ENCODE assay signal across 8 mouse cellular contexts in the genomic region with DNA sequence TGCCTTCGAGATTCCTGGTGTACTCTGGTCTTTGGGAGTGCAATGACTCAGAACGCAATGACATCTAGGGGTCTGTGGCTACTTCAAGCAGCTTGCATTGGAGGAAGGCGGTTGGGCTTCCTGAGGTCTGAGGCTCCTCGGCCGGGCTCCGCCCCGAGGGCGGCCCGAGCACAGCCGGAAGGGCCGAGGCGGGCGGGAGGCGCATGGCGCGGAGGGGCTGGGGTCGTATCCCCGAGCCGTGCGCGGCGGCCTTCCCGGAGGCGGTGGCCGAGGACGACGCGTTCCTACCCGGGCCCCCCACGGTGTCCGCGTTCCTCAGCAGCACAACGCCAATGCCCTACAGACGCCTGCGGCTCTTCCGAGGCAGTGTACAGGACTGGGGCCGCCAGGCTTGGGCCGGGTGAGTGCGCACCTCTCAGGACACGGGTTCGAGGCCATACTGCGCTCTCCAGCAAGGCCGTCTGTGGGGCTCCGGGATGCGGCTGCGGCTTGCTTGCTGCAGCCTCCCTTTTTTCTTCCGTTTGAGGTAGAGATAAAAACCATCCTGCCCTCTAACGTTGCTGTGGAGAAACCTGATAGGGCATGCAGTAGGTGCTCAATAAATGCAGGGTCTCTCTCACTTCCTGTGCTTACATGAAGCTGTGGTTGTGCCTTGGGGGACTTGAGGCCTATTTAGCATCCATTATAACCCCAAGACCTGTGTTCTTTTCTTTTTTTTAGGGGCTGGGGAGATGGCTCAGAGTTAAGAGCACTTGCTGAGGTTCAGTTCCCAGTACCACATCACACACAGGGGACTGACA. TPM values are rescaled to one million over a fixed set of nuclear protein-coding genes. Genes with fewer than 3 reads are reported as not detected.
DNase-seq lines count a peak whose midpoint lies in the region; TF ChIP-seq lines count a peak whose summit lies in the region.

No protein-coding gene starts in this region.

- 5% methylated on average over 48 of the region's 48 CpGs for WGBS in spleen, adult 2 months
- WGBS in embryonic facial prominence, embryonic 10.5 days = 7% methylated on average over 48 of the region's 48 CpGs

- H3K27ac ChIP-seq in spleen, adult 2 months (ENCODE audit: insufficient read depth, low read length) = no peak overlapping the region
- peak overlapping the region; percentile 44; the same call in 1 of the 2 replicates for H3K27ac ChIP-seq in embryonic facial prominence, embryonic 10.5 days (replicated peaks)

- H3K36me3 ChIP-seq in spleen, adult 2 months (ENCODE audit: control insufficient read depth, insufficient read depth, low read length) = no peaks in the 10 kb centered on the region
- H3K36me3 ChIP-seq in embryonic facial prominence, embryonic 10.5 days (replicated peaks) = no peaks in the 10 kb centered on the region

- no peak for TF ChIP-seq POLR2A in spleen, adult 2 months (IDR thresholded peaks at IDR 0.05; ENCODE audit: low read depth, low read length)

- intact Hi-C loops in heart, postnatal 25 days (cut with DNase I) = no loop called here

- H3K27me3 ChIP-seq in spleen, adult 2 months (ENCODE audit: control insufficient read depth, insufficient read depth, low read length) = no peaks in the 10 kb centered on the region
- H3K27me3 ChIP-seq in embryonic facial prominence, embryonic 10.5 days (replicated peaks; ENCODE audit: low read depth, poor library complexity, severe bottlenecking) = peaks cover 49% of the 10 kb centered on the region

- peak overlapping the region; percentile 55 for H3K4me3 ChIP-seq in spleen, adult 2 months (ENCODE audit: extremely low read depth, insufficient read depth, insufficient read length)
- peak overlapping the region; percentile 50 for H3K4me3 ChIP-seq in embryonic facial prominence, embryonic 10.5 days

- no peak for DNase-seq in spleen, adult 2 months (ENCODE audit: low read depth in 1 of 2, low spot score in 2 of 2)
- no peak for DNase-seq in spleen, postnatal 36 days (ENCODE audit: low spot score in 2 of 2)
- peak; percentile 66 for DNase-seq in embryonic facial prominence, embryonic 10.5 days (ENCODE audit: low spot score)
- DNase-seq in heart, postnatal 25 days (ENCODE audit: low spot score) = peak; percentile 34
- DNase-seq in liver = peak; percentile 43
- peak; percentile 55 for DNase-seq in naive thymus-derived CD4-positive, alpha-beta T cell, adult 2 months (ENCODE audit: low read depth)
- no peak for DNase-seq in layer of hippocampus, postnatal 14 days (ENCODE audit: low spot score in 2 of 2)
- DNase-seq in thymus, postnatal 10 days (ENCODE audit: low spot score in 2 of 2) = no peak

- TF ChIP-seq CTCF in spleen, adult 2 months (IDR thresholded peaks at IDR 0.05; ENCODE audit: extremely low read depth, insufficient read depth, insufficient read length, insufficient replicate concordance) = no peak

- peaks cover 14% of the 10 kb centered on the region for H3K4me1 ChIP-seq in spleen, adult 2 months (ENCODE audit: control insufficient read depth, insufficient read depth, insufficient read length)
- peaks cover 37% of the 10 kb centered on the region for H3K4me1 ChIP-seq in embryonic facial prominence, embryonic 10.5 days

- H3K9me3 ChIP-seq in embryonic facial prominence, embryonic 10.5 days = no peaks in the 10 kb centered on the region

RNA-seq across cellular contexts. Expression of gene Pde4a, which starts 16.1 kb away (rescaled TPM):
- 12.4 and 13.1 TPM in 2 replicates for polyA plus RNA-seq in spleen, adult 2 months (2012; rRNA removed)
- polyA plus RNA-seq in embryonic facial prominence, embryonic 10.5 days (2016; fragmentation: Nextera tagmentation; extraction: Ambion mirVana) = 4.9 and 5.3 TPM in 2 replicates
- total RNA-seq in heart, postnatal 25 days (2021) = 10 to 100 TPM; 47.1 to 51.6 TPM
- total RNA-seq in layer of hippocampus, postnatal 14 days (2021) = 10 to 100 TPM; 63.8 to 69.9 TPM

RNA-seq across cellular contexts. Expression of gene Cdc37, which starts 31.8 kb away (rescaled TPM):
- polyA plus RNA-seq in spleen, adult 2 months (2012; rRNA removed) = 39.5 and 44.7 TPM in 2 replicates
- 418 and 430 TPM in 2 replicates for polyA plus RNA-seq in embryonic facial prominence, embryonic 10.5 days (2016; fragmentation: Nextera tagmentation; extraction: Ambion mirVana)
- total RNA-seq in heart, postnatal 25 days (2021) = 100 to 1,000 TPM; 158 to 160 TPM
- total RNA-seq in layer of hippocampus, postnatal 14 days (2021) = 100 to 1,000 TPM; 129 to 136 TPM

RNA-seq across cellular contexts. Expression of gene Tyk2, which starts 50.6 kb away (rescaled TPM):
- 46.1 and 52.2 TPM in 2 replicates for polyA plus RNA-seq in spleen, adult 2 months (2012; rRNA removed)
- 14.8 and 16.1 TPM in 2 replicates for polyA plus RNA-seq in embryonic facial prominence, embryonic 10.5 days (2016; fragmentation: Nextera tagmentation; extraction: Ambion mirVana)
- 1 to 10 TPM; 8.5 to 8.6 TPM for total RNA-seq in heart, postnatal 25 days (2021)
- total RNA-seq in layer of hippocampus, postnatal 14 days (2021) = 10 to 100 TPM; 14.2 to 14.3 TPM

RNA-seq across cellular contexts. Expression of gene Keap1, which starts 57.5 kb away (rescaled TPM):
- 55.4 and 78.4 TPM in 2 replicates for polyA plus RNA-seq in spleen, adult 2 months (2012; rRNA removed)
- polyA plus RNA-seq in embryonic facial prominence, embryonic 10.5 days (2016; fragmentation: Nextera tagmentation; extraction: Ambion mirVana) = 47.8 and 49.6 TPM in 2 replicates
- total RNA-seq in heart, postnatal 25 days (2021) = 10 to 100 TPM; 35.9 to 42.2 TPM
- 10 to 100 TPM; 52.5 to 55.7 TPM for total RNA-seq in layer of hippocampus, postnatal 14 days (2021)

Comparison
In these comparisons a context has a peak if more than half of its experiments do, and no peak if none do; other contexts are left out.
1. DNase-seq: peak in embryonic facial prominence, embryonic 10.5 days (single experiment), heart, postnatal 25 days (single experiment), liver (single experiment) and naive thymus-derived CD4-positive, alpha-beta T cell, adult 2 months (single experiment); none in spleen, adult 2 months (0 of 2), spleen, postnatal 36 days (0 of 2), layer of hippocampus, postnatal 14 days (0 of 2) and thymus, postnatal 10 days (0 of 2).